Mouse (Mus musculus) frontal cortex, adult 2 months (tissue): ENCODE results near the gene Yod1. TPM values are rescaled to one million over a fixed set of nuclear protein-coding genes. Genes with fewer than 3 reads are reported as not detected.
A peak's percentile ranks its signal among the peaks of the same experiment; 100 is the strongest.

Experiments used
- DNase-seq, 2 experiments: peaks; one replicate each; pipeline ENCODE4 v3.0.0; 2022; ENCODE audit warnings: low spot score in 1 of 2; ENCODE audit errors: extremely low spot score in 1 of 2
- polyA plus RNA-seq: library from polyadenylated mRNA; depleted of rRNA; stranded (reverse); fragments of >200 nt; gene quantifications from 2 replicates; pipeline ENCODE4 v1.2.3, GENCODE M21; 2012; rRNA removed

Gene Yod1
- 7.8 and 7.9 TPM in 2 replicates for polyA plus RNA-seq

- DNase-seq: peak; percentile 57 to 86
Observed at GRCm38 (mm10) chr1:130717291-130717871, at the start of gene Yod1. Gene Yod1 (plus strand): TSS chr1:130717327.

- no peak for DNase-seq
Observed at GRCm38 (mm10) chr1:130678551-130678950, 38.6 kb upstream of the Yod1 start.

- DNase-seq: no peak
Observed at GRCm38 (mm10) chr1:130681075-130681474, 36.1 kb upstream of the Yod1 start.

DNA sequence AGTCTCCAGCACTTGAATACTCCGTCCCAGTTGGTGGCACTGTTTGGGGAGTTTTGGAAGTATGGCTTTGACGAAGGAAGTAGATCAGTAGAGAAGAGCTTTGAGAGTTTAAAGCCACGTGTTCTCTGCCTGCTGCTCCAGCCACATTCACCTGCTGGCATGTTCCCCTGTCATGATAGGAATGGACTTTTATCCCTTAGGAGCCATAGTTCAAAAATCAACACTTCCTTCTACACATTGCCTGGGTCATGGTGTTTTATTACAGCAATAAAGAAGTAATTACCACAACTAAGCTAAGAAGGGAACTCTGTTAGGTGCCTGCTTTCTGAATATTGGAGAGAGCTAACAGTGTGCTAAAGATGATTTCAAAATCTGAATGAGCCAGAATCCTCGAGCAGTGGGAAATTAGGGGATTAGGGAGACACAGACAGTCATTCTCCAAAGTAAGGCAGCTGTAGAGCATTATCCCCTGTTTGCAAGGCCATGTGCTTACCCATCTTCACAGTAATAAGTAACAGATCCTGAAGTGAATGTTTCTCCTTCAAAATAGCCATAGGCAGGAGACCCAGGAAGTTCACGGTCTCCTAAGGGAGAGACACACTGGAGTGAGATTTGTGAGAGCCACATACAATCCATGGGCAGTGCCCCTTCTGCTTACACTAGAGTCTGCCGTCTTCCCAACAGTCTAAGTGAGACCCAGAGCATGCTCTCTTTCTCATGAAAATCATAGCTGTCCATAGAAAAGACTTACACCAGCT lies 35.3 kb upstream of the Yod1 start:
- DNase-seq: no peak

- no peak for DNase-seq
Observed at GRCm38 (mm10) chr1:130683905-130684304, 33.2 kb upstream of the Yod1 start.

GRCm38 (mm10) chr1:130698601-130699000 lies 18.5 kb upstream of the Yod1 start:
- DNase-seq: no peak

- DNase-seq: peak in 1 of 2 experiments; percentile 60
Observed at GRCm38 (mm10) chr1:130699937-130700633, 17.0 kb upstream of the Yod1 start.

DNA sequence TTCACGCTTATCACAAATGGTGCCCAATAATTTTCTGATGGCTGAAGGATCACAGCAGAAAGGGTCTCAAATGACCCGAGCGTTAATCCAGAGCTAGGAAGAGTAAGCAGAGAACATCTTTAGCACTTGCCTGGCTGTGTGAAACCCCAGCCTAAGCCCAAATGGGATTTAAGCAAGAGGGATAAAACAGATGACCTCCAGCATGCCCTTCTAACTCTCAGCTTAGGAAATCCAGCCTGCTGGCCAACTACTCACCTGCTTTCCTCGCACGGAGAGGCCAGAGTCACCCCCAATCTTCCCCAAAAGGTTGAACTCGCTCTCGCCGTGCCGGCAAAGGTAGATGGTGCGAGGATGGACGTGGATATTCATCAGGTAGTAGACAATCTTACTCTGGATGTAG lies 15.2 kb upstream of the Yod1 start:
- DNase-seq: no peak

GRCm38 (mm10) chr1:130703613-130704012 lies 13.5 kb upstream of the Yod1 start:
- DNase-seq: no peak

GRCm38 (mm10) chr1:130710283-130711080 lies 6.6 kb upstream of the Yod1 start:
- no peak for DNase-seq

GRCm38 (mm10) chr1:130714046-130714445 lies 3.1 kb upstream of the Yod1 start:
- no peak for DNase-seq

DNA sequence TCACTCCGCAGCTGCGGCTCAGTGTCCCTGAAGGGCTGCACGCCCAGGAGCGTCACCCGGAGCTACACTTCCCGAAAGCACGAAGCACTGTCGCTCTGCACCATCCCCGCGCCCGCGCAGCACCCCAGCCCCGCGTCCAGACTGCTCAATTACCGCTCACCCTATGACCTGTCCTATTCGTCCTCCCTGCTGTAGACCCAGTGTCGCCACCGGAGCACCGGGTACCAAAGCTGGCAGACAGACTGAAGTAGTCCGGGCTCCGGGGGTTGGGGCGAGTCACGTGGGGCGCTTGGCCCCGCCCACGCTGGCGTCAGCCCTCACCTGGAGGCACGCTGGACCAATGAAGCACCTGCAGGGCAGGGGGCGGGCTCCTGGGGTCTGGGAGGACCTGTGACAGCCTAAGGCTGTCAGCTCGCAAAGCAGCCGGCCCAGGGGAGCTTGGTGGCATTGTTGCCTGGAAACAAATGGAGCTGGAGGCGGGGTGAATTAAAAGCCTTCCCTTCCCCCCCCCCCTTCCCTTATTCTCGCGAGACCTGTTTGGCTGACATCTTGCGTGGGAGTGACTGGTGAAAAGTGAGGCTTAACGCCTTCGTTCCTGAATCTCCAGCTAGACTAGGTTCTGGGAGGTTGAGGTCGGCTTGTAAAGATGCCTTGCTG lies 1.4 kb upstream of the Yod1 start, which contains the start of gene Gm29427:
Gm29427 (minus strand) TSS at position 239 of the 657 bp plus-strand sequence.
- peak; percentile 91 to 95 for DNase-seq

DNA sequence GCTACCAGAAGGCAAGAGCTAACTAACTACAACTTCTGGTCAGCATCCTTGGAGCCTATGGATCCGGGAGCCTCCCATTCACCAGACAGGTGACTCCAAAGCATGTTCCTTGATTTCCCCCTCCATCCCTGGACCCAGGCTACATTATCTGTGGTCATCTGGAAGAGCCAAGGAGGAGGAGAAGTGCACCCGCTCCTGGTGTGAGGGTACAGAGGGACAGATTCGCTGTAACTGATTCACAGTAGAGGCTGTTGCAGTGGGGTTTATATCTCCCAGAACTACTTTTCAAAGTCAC lies 962 bp upstream of the Yod1 start:
- no peak for DNase-seq

DNA sequence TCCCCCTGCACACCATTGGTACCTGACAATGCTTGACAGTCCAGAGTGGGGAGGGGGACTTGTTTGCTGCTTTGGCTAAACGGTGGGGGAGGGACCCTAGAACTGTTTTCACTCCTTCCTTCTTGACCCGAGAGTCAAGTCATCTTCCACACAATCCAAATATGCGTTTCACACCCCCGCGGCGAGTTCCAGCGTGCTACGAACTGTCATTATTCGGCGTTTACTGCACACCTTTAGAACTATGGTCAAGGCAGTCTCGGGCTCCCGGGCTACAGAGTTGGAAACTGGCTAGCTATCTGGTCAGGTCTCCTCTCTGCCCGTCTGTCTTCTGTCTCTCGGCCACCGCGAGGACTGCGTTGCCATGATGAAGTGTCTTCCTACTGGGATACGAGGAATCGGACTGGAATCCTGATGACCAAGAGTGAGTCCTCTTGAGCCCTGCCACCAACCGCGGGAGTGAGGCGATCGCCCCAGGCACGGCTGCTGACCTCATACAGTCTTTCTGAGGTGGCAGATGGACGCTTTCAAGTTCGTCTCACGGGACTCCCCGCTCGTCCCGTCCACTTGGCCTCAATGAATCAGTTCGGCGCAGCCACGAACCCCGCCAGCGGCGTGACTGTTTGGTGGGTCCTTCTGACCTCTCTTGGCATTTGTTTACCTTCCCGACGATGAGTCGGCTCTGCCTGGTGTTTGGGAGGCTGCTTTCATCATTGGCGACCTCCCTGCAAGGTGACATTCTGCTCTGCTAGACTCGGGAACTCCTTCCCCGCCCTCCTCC lies 425 bp upstream of the Yod1 start:
- DNase-seq: peak in 1 of 2 experiments; percentile 35

DNA sequence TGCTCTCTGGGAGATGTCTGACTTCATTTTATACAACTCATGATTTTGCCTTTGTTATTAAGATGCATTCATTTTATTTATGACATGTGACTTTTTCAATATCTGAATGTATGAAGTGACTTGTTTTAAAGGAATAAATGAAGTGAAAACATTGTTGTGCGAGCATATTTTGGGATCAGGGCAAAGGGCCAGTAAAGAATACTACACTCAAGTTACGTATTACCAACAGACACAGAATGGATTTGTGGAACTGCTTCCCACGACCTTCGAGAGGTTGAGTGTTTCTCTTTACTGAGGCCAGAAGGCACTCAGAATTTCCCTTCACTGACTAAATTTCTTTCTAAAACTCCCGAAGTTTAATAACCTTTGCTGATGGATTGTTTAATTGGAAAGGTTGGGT lies 7.1 kb downstream of the Yod1 start:
- no peak for DNase-seq

GRCm38 (mm10) chr1:130726396-130726795 lies 9.3 kb downstream of the Yod1 start:
- DNase-seq: no peak

DNA sequence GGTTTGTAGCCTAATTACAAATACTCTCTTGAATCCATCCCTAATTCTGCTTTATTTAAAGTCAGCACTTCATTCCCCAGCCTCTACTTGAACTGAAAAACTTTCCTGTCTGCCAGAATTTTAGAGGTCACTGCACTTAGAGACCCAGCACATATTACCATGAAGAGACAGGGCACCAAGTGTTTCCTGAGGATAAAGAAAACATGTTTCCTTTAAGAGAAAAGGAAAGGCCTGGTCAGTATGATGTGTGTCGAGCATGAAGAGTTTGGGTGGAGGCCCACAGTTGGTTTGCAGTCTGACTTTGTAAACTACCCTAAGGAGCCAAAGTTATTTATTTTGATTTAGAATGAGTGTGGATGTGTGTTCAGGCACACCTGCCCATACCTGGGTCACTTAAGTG lies 10.9 kb downstream of the Yod1 start:
- DNase-seq: no peak

GRCm38 (mm10) chr1:130728708-130729107 lies 11.6 kb downstream of the Yod1 start:
- DNase-seq: peak in 1 of 2 experiments; percentile 55

GRCm38 (mm10) chr1:130729153-130729552 lies 12.0 kb downstream of the Yod1 start, which contains the start of gene Pfkfb2:
Gene Pfkfb2 (minus strand): TSS chr1:130729253.
- no peak for DNase-seq
